In the genomic region with DNA sequence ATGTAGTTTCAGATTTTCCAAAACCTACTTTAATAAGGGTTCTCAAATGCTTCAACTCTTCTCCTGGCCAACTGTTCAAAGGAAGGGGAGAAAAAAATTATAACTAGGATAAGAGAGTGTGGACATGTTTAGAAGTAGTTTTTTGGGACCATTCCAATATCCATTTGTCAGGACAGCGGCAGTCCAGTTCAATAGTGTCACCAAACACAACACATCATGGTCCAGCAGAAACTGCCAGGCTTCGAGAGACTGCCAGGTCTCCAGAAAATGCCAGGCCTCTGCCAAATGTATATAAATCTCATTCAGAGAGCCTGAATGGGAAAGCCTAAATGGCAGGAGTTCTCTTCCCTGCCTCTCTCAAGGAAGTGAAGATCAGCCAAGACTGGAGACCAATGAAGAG, we compare ENCODE assay signal across 18 mouse cellular contexts.
"Had no signal": no experiment of that assay in that cellular context is flagged by ENCODE, and none has a peak within 500 bp of the region (broad histone marks: within the 10 kb centered on the region; RNA-seq: fewer than 3 reads in every experiment).

No protein-coding gene starts in this region.

- H3K4me3 ChIP-seq: liver, embryonic 15.5 days; lung, embryonic 15.5 days; megakaryocyte, embryonic 14.5 days; midbrain, embryonic 13.5 days; neural tube, embryonic 12.5 days; stomach, embryonic 15.5 days had no signal

- H3K9me3 ChIP-seq: liver, embryonic 15.5 days; lung, embryonic 15.5 days; megakaryocyte, embryonic 14.5 days; midbrain, embryonic 13.5 days; neural tube, embryonic 12.5 days; stomach, embryonic 15.5 days had no signal

- DNase-seq: liver, postnatal 0 days; lung, postnatal 14 days; lung, postnatal 36 days; right cerebral cortex, postnatal 14 days; thymus, adult 2 months; thymus, postnatal 25 days; thymus, postnatal 4 days had no signal

- ATAC-seq: liver, postnatal 0 days; lung, postnatal 0 days; midbrain, embryonic 13.5 days; midbrain, embryonic 16.5 days had no signal

- H3K4me2 ChIP-seq: liver, embryonic 15.5 days; lung, embryonic 15.5 days; midbrain, embryonic 11.5 days; midbrain, embryonic 13.5 days; neural tube, embryonic 12.5 days; stomach, embryonic 15.5 days had no signal

- H3K9ac ChIP-seq: liver, embryonic 15.5 days; liver, postnatal 0 days; lung, embryonic 15.5 days; midbrain, embryonic 13.5 days; neural tube, embryonic 12.5 days; stomach, embryonic 15.5 days had no signal

- H3K27ac ChIP-seq: liver, embryonic 15.5 days; lung, embryonic 15.5 days; macrophage; midbrain, embryonic 13.5 days; neural tube, embryonic 12.5 days; stomach, embryonic 15.5 days; stomach, postnatal 0 days had no signal

- H3K4me1 ChIP-seq: liver, embryonic 15.5 days; lung, embryonic 15.5 days; megakaryocyte, embryonic 14.5 days; midbrain, embryonic 13.5 days; neural tube, embryonic 12.5 days; stomach, embryonic 15.5 days had no signal

- H3K27me3 ChIP-seq: liver, embryonic 15.5 days; lung, embryonic 15.5 days; megakaryocyte, embryonic 14.5 days; midbrain, embryonic 13.5 days; neural tube, embryonic 12.5 days; stomach, embryonic 15.5 days had no signal

- H3K36me3 ChIP-seq: liver, embryonic 15.5 days; lung, embryonic 15.5 days; midbrain, embryonic 13.5 days; neural tube, embryonic 12.5 days; stomach, embryonic 15.5 days had no signal
